Mouse (Mus musculus) heart, embryonic 16.5 days (tissue): ENCODE data around the gene Gabrb2. TPM values are rescaled to one million over a fixed set of nuclear protein-coding genes. Genes with fewer than 3 reads are reported as not detected.

Source experiments
- ATAC-seq: fragments of 200-750 bp; cut with Nextera tagmentation; replicated peaks from 2 replicates; pipeline ENCODE4 v1.8.0; 2017; ENCODE audit warnings: moderate number of reproducible peaks; ENCODE audit not compliant: insufficient read depth, low FRiP score; ENCODE audit errors: extremely low read depth
- H3K27ac ChIP-seq: fragments of 300-500 bp; sonication (generic); 2 replicates; pipeline ENCODE4 v1.5.1; 2014; ENCODE audit warnings: mild to moderate bottlenecking, low read length, control low read depth, moderate library complexity
- H3K27me3 ChIP-seq: fragments of 300-500 bp; sonication (generic); 2 replicates; pipeline ENCODE4 v1.6.1; 2014; ENCODE audit warnings: low read length, mixed read lengths; ENCODE audit not compliant: control insufficient read depth, insufficient read depth
- H3K36me3 ChIP-seq: fragments of 300-500 bp; sonication (generic); 2 replicates; pipeline ENCODE4 v1.6.1; 2014; ENCODE audit not compliant: control insufficient read depth, insufficient read depth
- H3K4me1 ChIP-seq: fragments of 300-500 bp; sonication (generic); 2 replicates; pipeline ENCODE4 v1.6.1; 2014; ENCODE audit warnings: low read length, mixed read lengths; ENCODE audit not compliant: control insufficient read depth, insufficient read depth
- H3K4me2 ChIP-seq: fragments of 300-500 bp; sonication (generic); 2 replicates; pipeline ENCODE4 v1.6.1; 2014; ENCODE audit warnings: low read depth, mild to moderate bottlenecking, control low read depth, low read length
- H3K4me3 ChIP-seq: fragments of 300-500 bp; sonication (generic); 2 replicates; pipeline ENCODE4 v1.5.1; 2014; ENCODE audit warnings: mild to moderate bottlenecking, control low read depth, low read length
- H3K9ac ChIP-seq: fragments of 300-500 bp; sonication (generic); 2 replicates; pipeline ENCODE4 v1.6.1; 2014; ENCODE audit warnings: low read length, control low read depth
- H3K9me3 ChIP-seq: fragments of 300-500 bp; sonication (generic); replicated peaks from 2 replicates; pipeline ENCODE4 v1.6.1; 2016; ENCODE audit warnings: low read length; ENCODE audit not compliant: control insufficient read depth
- WGBS: fragments of 180-500 bp; shearing (Covaris S2); extraction: QIAGEN DNeasy Blood & Tissue Kit; methylation state at CpG from one replicate; pipeline ENCODE4 v1.1.7; 2014; 5-methylcytosine and 5-hydroxymethylcytosine counted together
- polyA plus RNA-seq: library from polyadenylated mRNA; unstranded; fragments of >200 nt; fragmentation: Nextera tagmentation; extraction: Ambion mirVana; gene quantifications from 2 replicates; pipeline ENCODE4 v1.2.1, GENCODE M21; 2015

Gabrb2 gene
- polyA plus RNA-seq, 1 experiment from 2014 or later = 0.53 TPM

GRCm38 (mm10) chr11:42505911-42506310 is 86.4 kb downstream of the Gabrb2 start:
- Histone ChIP-seq H3K4me3 (no peak overlapping the region), H3K9ac (no peak overlapping the region), H3K4me1 (no peaks in the 10 kb centered on the region), H3K27me3 (no peaks in the 10 kb centered on the region), H3K36me3 (no peaks in the 10 kb centered on the region), H3K9me3 (no peaks in the 10 kb centered on the region), H3K4me2 (no peak overlapping the region), H3K27ac (no peak overlapping the region)
- 53% methylated on average over 1 of the region's 1 CpGs for WGBS
- no peak for ATAC-seq

GRCm38 (mm10) chr11:42521960-42522359 is 102.4 kb downstream of the Gabrb2 start:
- no peaks in the 10 kb centered on the region for H3K27me3 ChIP-seq
- no peaks in the 10 kb centered on the region for H3K36me3 ChIP-seq
- 69% methylated on average over 2 of the region's 2 CpGs for WGBS
- no peak overlapping the region for H3K4me2 ChIP-seq
- no peak for ATAC-seq
- H3K4me3 ChIP-seq = no peak overlapping the region
- H3K27ac ChIP-seq = no peak overlapping the region
- H3K9me3 ChIP-seq = no peaks in the 10 kb centered on the region
- H3K9ac ChIP-seq = no peak overlapping the region
- no peaks in the 10 kb centered on the region for H3K4me1 ChIP-seq

GRCm38 (mm10) chr11:42528226-42528881 is 108.8 kb downstream of the Gabrb2 start:
- no peaks in the 10 kb centered on the region for H3K36me3 ChIP-seq
- H3K27me3 ChIP-seq = no peaks in the 10 kb centered on the region
- no peak overlapping the region for H3K4me2 ChIP-seq
- H3K27ac ChIP-seq = no peak overlapping the region
- H3K9ac ChIP-seq = no peak overlapping the region
- 83% methylated on average over 3 of the region's 3 CpGs for WGBS
- H3K4me1 ChIP-seq = peaks cover 3% of the 10 kb centered on the region; the same call in 1 of the 2 replicates
- no peaks in the 10 kb centered on the region for H3K9me3 ChIP-seq
- H3K4me3 ChIP-seq = no peak overlapping the region
- ATAC-seq = no peak

GRCm38 (mm10) chr11:42532577-42532976 is 113.0 kb downstream of the Gabrb2 start:
- Histone ChIP-seq H3K9me3 (no peaks in the 10 kb centered on the region), H3K9ac (no peak overlapping the region)

GRCm38 (mm10) chr11:42535286-42535685 is 115.7 kb downstream of the Gabrb2 start:
- Histone ChIP-seq H3K27me3 (no peaks in the 10 kb centered on the region), H3K36me3 (no peaks in the 10 kb centered on the region), H3K9me3 (no peaks in the 10 kb centered on the region), H3K4me3 (no peak overlapping the region), H3K4me1 (no peaks in the 10 kb centered on the region), H3K9ac (no peak overlapping the region), H3K4me2 (no peak overlapping the region), H3K27ac (no peak overlapping the region)
- WGBS = 67% methylated on average over 5 of the region's 5 CpGs
- ATAC-seq = no peak

More at GRCm38 (mm10) chr11:42532577-42532976, 113.0 kb downstream of the Gabrb2 start:
- no peaks in the 10 kb centered on the region for H3K27me3 ChIP-seq
- no peak overlapping the region for H3K4me3 ChIP-seq
- 50% methylated on average over 2 of the region's 2 CpGs for WGBS
- H3K4me1 ChIP-seq = peaks cover 3% of the 10 kb centered on the region; the same call in 1 of the 2 replicates
- H3K4me2 ChIP-seq = no peak overlapping the region
- no peaks in the 10 kb centered on the region for H3K36me3 ChIP-seq
- no peak for ATAC-seq
- no peak overlapping the region for H3K27ac ChIP-seq

- Histone ChIP-seq H3K27ac (no peak overlapping the region), H3K4me1 (no peaks in the 10 kb centered on the region), H3K36me3 (no peaks in the 10 kb centered on the region), H3K4me2 (no peak overlapping the region), H3K9me3 (no peaks in the 10 kb centered on the region), H3K4me3 (no peak overlapping the region), H3K9ac (no peak overlapping the region), H3K27me3 (no peaks in the 10 kb centered on the region)
- 74% methylated on average over 1 of the region's 1 CpGs for WGBS
- ATAC-seq = no peak
Measured at GRCm38 (mm10) chr11:42535861-42536260, 116.3 kb downstream of the Gabrb2 start.

- H3K27me3 ChIP-seq = no peaks in the 10 kb centered on the region
- no peaks in the 10 kb centered on the region for H3K36me3 ChIP-seq
- ATAC-seq = no peak
- no peak overlapping the region for H3K4me3 ChIP-seq
- no peak overlapping the region for H3K27ac ChIP-seq
- 86% methylated on average over 2 of the region's 2 CpGs for WGBS
- no peaks in the 10 kb centered on the region for H3K4me1 ChIP-seq
- H3K9me3 ChIP-seq = no peaks in the 10 kb centered on the region
- no peak overlapping the region for H3K9ac ChIP-seq
- H3K4me2 ChIP-seq = no peak overlapping the region
Measured at GRCm38 (mm10) chr11:42542861-42543260, 123.3 kb downstream of the Gabrb2 start.

- no peak overlapping the region for H3K9ac ChIP-seq
- H3K9me3 ChIP-seq = no peaks in the 10 kb centered on the region
- no peak overlapping the region for H3K27ac ChIP-seq
- no peak overlapping the region for H3K4me2 ChIP-seq
- 76% methylated on average over 5 of the region's 5 CpGs for WGBS
- H3K36me3 ChIP-seq = no peaks in the 10 kb centered on the region
- H3K27me3 ChIP-seq = no peaks in the 10 kb centered on the region
- H3K4me1 ChIP-seq = no peaks in the 10 kb centered on the region
- no peak for ATAC-seq
- H3K4me3 ChIP-seq = no peak overlapping the region
Measured at GRCm38 (mm10) chr11:42566023-42566422, 146.5 kb downstream of the Gabrb2 start.

- Histone ChIP-seq H3K4me3 (no peak overlapping the region), H3K9me3 (no peaks in the 10 kb centered on the region), H3K27me3 (no peaks in the 10 kb centered on the region), H3K36me3 (no peaks in the 10 kb centered on the region), H3K9ac (no peak overlapping the region), H3K27ac (no peak overlapping the region), H3K4me2 (no peak overlapping the region), H3K4me1 (no peaks in the 10 kb centered on the region)
- no peak for ATAC-seq
- 66% methylated on average over 4 of the region's 4 CpGs for WGBS
Measured at GRCm38 (mm10) chr11:42571467-42571866, 151.9 kb downstream of the Gabrb2 start.
